In the genomic region with DNA sequence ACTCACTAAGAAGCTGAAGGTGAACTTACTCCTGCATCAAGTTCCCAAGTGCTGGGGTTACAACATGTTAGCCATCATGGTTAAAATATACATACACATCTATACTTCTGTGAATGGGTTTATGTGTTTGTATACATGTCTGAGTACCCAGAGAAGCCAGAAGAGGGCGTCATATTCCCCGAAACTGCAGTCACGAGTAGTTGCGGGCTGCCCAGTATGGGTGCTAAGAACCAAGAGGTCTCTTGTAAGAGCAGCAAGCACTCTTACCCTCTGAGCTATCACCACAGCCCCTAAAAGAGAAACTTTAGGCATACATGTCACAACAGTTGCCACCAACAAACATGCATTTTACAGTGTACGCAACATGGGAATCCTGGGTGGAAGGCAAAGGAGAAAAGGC, we compare ENCODE assay signal across 26 mouse cellular contexts.
DNase-seq lines count a peak whose midpoint lies in the region; ATAC-seq and TF ChIP-seq lines count a peak whose summit lies in the region.
"Had no signal": no experiment of that assay in that cellular context is flagged by ENCODE, and none has a peak within 500 bp of the region (broad histone marks: within the 10 kb centered on the region; RNA-seq: fewer than 3 reads in every experiment).

No protein-coding gene starts in this region.

- no peak overlapping the region for H3K4me2 ChIP-seq in liver, embryonic 11.5 days
- H3K4me2 ChIP-seq: embryonic facial prominence, embryonic 15.5 days; forebrain, embryonic 15.5 days; heart, embryonic 11.5 days; heart, embryonic 15.5 days; hindbrain, embryonic 13.5 days had no signal

- ATAC-seq in liver, embryonic 11.5 days (replicated peaks; ENCODE audit: low FRiP score), result no peak
- ATAC-seq: activated CD4-positive, CD25-positive, alpha-beta regulatory T cell, adult 4 months; CD4-positive, CD25-positive, alpha-beta regulatory T cell, adult 4 months; forebrain, embryonic 15.5 days; hindbrain, postnatal 0 days had no signal

- no peak overlapping the region for H3K27ac ChIP-seq in liver, adult 2 months (replicated peaks; ENCODE audit: insufficient read depth, low read depth, low read length)
- H3K27ac ChIP-seq in liver, embryonic 11.5 days (ENCODE audit: low read depth, low read length), result no peak overlapping the region
- H3K27ac ChIP-seq: embryonic facial prominence, embryonic 15.5 days; forebrain, embryonic 10.5 days; forebrain, embryonic 15.5 days; heart, embryonic 15.5 days; hindbrain, embryonic 13.5 days; hindbrain, postnatal 0 days had no signal

- TF ChIP-seq CTCF in liver, adult 2 months (IDR thresholded peaks at IDR 0.05; ENCODE audit: low read depth, low read length), result no peak
- 0 out of 2 replicates have a peak, but pooled peaks have one; percentile 6 for TF ChIP-seq CTCF in E14TG2a.4 (conservative IDR thresholded peaks at IDR 0.05; ENCODE audit: low read length)

- H3K9ac ChIP-seq in liver, adult 2 months (ENCODE audit: low read depth, low read length), result no peak overlapping the region
- H3K9ac ChIP-seq in liver, embryonic 11.5 days (ENCODE audit: low read depth, low read length), result no peak overlapping the region
- H3K9ac ChIP-seq: embryonic facial prominence, embryonic 15.5 days; forebrain, embryonic 15.5 days; heart, embryonic 15.5 days; hindbrain, embryonic 13.5 days had no signal

- no peaks in the 10 kb centered on the region for H3K27me3 ChIP-seq in liver, adult 2 months (ENCODE audit: control insufficient read depth, insufficient read depth, low read length)
- H3K27me3 ChIP-seq in liver, embryonic 11.5 days (replicated peaks; ENCODE audit: control insufficient read depth, insufficient read depth, low read length), result no peaks in the 10 kb centered on the region
- H3K27me3 ChIP-seq in E14TG2a.4 (ENCODE audit: insufficient read depth, low read length), result no peaks in the 10 kb centered on the region
- H3K27me3 ChIP-seq: embryonic facial prominence, embryonic 15.5 days; forebrain, embryonic 15.5 days; heart, embryonic 15.5 days; hindbrain, embryonic 13.5 days had no signal

- H3K36me3 ChIP-seq in liver, adult 2 months (ENCODE audit: control insufficient read depth, insufficient read depth, low read length), result peaks cover 30% of the 10 kb centered on the region
- peaks cover 28% of the 10 kb centered on the region for H3K36me3 ChIP-seq in liver, embryonic 11.5 days (ENCODE audit: control insufficient read depth, insufficient read depth, low read length)
- H3K36me3 ChIP-seq in E14TG2a.4 (ENCODE audit: insufficient read depth, low read length), result peaks cover 38% of the 10 kb centered on the region

- peak; percentile 10 for DNase-seq in liver, adult 2 months (ENCODE audit: extremely low read depth, low read depth, low spot score)
- DNase-seq in liver, embryonic 11.5 days (ENCODE audit: low spot score), result no peak
- DNase-seq in A20 (ENCODE audit: low read depth, low spot score) (peak; percentile 16), R1 (ENCODE audit: low read depth, low spot score) (peak; percentile 51)
- DNase-seq in neural tube, embryonic 10.5 days (ENCODE audit: extremely low spot score, low spot score), result no peak
- DNase-seq in embryo, embryonic 10.5 days (ENCODE audit: low spot score), result no peak
- no peak for DNase-seq in cerebellum, adult 9-10 months
- DNase-seq: adrenal gland, postnatal 14 days; B cell, adult 2 months; cerebellum, adult 11-12 months; cerebellum, postnatal 10 days; embryo, embryonic 11 days; gastrocnemius, postnatal 36 days; heart, adult 18-20 months; heart, postnatal 14 days had no signal

- 97% methylated on average over 5 of the region's 5 CpGs for WGBS in liver, adult 2 months
- 91% methylated on average over 5 of the region's 5 CpGs for WGBS in liver, embryonic 11.5 days

- H3K9me3 ChIP-seq in liver, embryonic 11.5 days (ENCODE audit: control insufficient read depth, low read length), result no peaks in the 10 kb centered on the region
- H3K9me3 ChIP-seq in E14TG2a.4 (ENCODE audit: low read length), result no peaks in the 10 kb centered on the region
- H3K9me3 ChIP-seq: embryonic facial prominence, embryonic 15.5 days; forebrain, embryonic 10.5 days; forebrain, embryonic 15.5 days; heart, embryonic 15.5 days; hindbrain, embryonic 13.5 days had no signal

- H3K79me2 ChIP-seq in liver, adult 2 months (ENCODE audit: control insufficient read depth, insufficient read depth, low read length), result no peaks in the 10 kb centered on the region

- H3K4me3 ChIP-seq in liver, adult 2 months (ENCODE audit: insufficient read depth, low read depth, low read length), result no peak overlapping the region
- H3K4me3 ChIP-seq in liver, embryonic 11.5 days (ENCODE audit: low read depth, low read length), result no peak overlapping the region
- no peak overlapping the region for H3K4me3 ChIP-seq in E14TG2a.4 (replicated peaks; ENCODE audit: low read length)
- H3K4me3 ChIP-seq: embryonic facial prominence, embryonic 15.5 days; erythroblast, embryonic 14.5 days; forebrain, embryonic 10.5 days; forebrain, embryonic 15.5 days; heart, embryonic 15.5 days; hindbrain, embryonic 13.5 days had no signal

- H3K4me1 ChIP-seq in liver, adult 2 months (ENCODE audit: control insufficient read depth, insufficient read depth, low read length), result peaks cover 2% of the 10 kb centered on the region; the same call in 1 of the 2 replicates
- H3K4me1 ChIP-seq in liver, embryonic 11.5 days (replicated peaks; ENCODE audit: control insufficient read depth, insufficient read depth, low read length), result no peaks in the 10 kb centered on the region
- peaks cover 11% of the 10 kb centered on the region; the same call in 1 of the 2 replicates for H3K4me1 ChIP-seq in E14TG2a.4 (replicated peaks; ENCODE audit: low read depth, low read length)
- H3K4me1 ChIP-seq: forebrain, embryonic 10.5 days; forebrain, embryonic 15.5 days; heart, embryonic 15.5 days; hindbrain, embryonic 13.5 days had no signal

- no peak for TF ChIP-seq POLR2A in liver, adult 2 months (IDR thresholded peaks at IDR 0.05; ENCODE audit: extremely low read depth, insufficient read depth, low read length)

Comparison
In these comparisons a context has a peak if more than half of its experiments do, and no peak if none do; other contexts are left out.
1. DNase-seq: peak in liver, adult 2 months (single experiment), A20 (single experiment) and R1 (single experiment); none in liver, embryonic 11.5 days (single experiment), neural tube, embryonic 10.5 days (single experiment), embryo, embryonic 10.5 days (single experiment) and cerebellum, adult 9-10 months (single experiment).